Mouse (Mus musculus) testis, adult 10 weeks (tissue): ENCODE data around the gene Oxct2b. TPM values are rescaled to one million over a fixed set of nuclear protein-coding genes. Genes with fewer than 3 reads are reported as not detected.

Experiments used
- polyA plus RNA-seq: library from polyadenylated mRNA; stranded (reverse); fragments of 350-450 nt; fragmentation: Illumina TruSeq; extraction: RNeasy Lipid Tissue Mini Kit (QIAGEN cat#74804); gene quantifications from one replicate; pipeline ENCODE4 v1.2.3, GENCODE M21; 2014; ENCODE audit warnings: low read depth, low replicate concordance

Oxct2b gene
- polyA plus RNA-seq: 7.1 TPM

DNA sequence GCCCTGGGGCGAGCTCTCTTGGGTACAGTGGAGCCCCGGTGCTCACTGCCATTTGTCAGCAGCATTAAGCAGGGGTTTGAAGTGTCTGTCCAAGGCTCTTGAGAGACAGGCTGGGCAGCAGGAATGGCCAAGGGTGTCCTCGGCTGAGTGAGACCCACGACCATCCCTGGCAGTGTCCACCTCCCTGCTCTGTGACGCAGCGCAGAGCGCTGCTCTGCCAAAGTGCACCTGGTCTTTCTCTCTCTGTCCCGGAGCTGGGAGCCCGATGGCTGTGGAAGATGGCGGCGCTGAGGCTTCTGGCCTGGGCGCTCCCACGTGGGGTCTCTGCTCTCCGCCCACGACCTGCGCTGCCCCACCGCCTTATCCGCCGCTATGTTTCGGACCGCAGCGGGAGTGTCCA lies at the start of gene Oxct2b:
Gene Oxct2b (plus strand): TSS at position 256 of the 400 bp plus-strand sequence.

DNA sequence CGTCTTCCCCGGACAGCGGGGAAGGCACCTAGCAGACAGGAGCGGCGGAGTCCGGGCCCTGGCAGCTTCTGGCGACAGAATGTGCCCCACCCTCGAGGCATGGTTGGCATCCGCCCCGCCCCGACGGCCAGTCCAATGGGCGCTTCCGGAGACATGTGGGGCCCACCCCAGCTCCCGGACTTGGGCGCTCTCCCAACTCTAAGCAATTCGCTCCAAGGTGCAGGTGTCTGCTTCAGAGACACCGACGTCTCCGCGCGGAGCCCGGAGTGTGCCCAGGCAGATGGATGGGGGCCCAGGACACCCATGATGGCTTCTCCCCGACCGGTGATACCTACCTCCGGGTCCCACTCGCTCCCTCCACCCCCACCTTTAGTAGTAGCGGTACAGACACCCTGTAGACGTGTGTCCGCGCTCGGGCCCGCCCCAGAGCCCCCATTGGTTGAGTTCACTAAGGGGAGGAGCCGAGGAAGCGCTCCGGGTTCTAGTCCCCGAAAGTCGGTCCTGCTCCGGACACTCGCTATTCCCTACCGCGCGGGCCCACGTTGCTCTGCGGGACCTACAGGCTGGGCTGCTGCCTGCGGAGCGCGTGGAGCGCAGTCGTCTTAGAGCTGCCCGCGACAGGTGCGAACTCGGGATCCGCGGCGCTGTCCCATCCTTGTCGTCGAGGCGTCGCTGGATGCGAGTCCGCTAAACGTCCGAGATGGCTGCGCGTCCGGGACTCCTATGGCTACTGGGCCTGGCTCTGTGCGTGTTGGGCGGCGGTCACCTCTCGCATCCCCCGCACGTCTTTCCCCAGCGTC lies 11.2 kb upstream of the Oxct2b start, which contains the start of gene Bmp8b:
Gene Bmp8b (plus strand): TSS at position 515 of the 800 bp plus-strand sequence.

DNA sequence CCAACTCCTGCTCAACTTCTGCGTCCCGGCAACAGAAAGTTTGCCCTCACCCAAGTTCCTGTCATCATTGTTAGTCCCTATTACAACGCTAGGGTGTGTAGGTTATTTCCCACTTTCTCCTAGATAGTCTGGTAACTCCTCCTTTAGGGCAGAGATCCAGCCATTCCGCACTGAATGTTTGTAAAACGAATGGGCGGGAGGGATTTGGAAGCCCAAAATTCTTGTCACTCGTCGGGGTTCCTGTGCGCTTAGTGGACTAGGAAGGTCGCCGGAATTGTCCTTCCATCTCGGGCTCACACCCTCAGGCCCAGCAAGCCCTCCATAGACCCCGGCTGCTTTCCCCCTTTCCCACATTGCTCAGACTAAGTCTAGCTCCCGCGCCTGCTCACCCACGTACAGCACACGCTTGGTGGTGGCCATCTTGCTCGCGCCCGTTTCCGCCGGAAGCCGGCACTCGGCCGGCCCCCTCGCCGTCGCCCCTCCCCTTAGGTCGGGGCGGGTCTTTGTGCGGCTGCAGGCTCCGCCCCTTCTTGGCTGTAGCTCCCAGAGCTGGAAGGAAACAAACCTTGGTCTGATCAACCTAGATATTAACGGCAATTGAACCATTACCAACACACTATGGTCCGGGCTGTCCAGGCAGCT lies 23.6 kb downstream of the Oxct2b start, which contains the start of gene Ppie:
Gene Ppie (minus strand): TSS at position 439 of the 642 bp plus-strand sequence.

Other genes with a start within 250 kb of the Oxct2b start
- gene Cap1, start 230.2 kb upstream of the Oxct2b start, polyA plus RNA-seq: 55.2 TPM
- gene Mfsd2a, start 155.1 kb upstream of the Oxct2b start, polyA plus RNA-seq: 0.39 TPM
- gene Mycl, start 120.6 kb upstream of the Oxct2b start, polyA plus RNA-seq: 0.11 TPM
- gene Trit1, start 99.7 kb upstream of the Oxct2b start, polyA plus RNA-seq: 8.9 TPM
- gene Bmp8b, start 11.1 kb upstream of the Oxct2b start, polyA plus RNA-seq: 1.1 TPM
- 11.0 TPM for gene Ppie, start 23.7 kb downstream of the Oxct2b start, polyA plus RNA-seq
- 4.0 TPM for gene Hpcal4, start 67.0 kb downstream of the Oxct2b start, polyA plus RNA-seq
- not detected for gene Nt5c1a, start 85.2 kb downstream of the Oxct2b start, polyA plus RNA-seq
- 0.48 TPM for gene Heyl, start 117.3 kb downstream of the Oxct2b start, polyA plus RNA-seq
- 4.1 TPM for gene Pabpc4, start 146.1 kb downstream of the Oxct2b start, polyA plus RNA-seq
- gene Oxct2a, start 207.4 kb downstream of the Oxct2b start, polyA plus RNA-seq: 4.8 TPM
- 0.73 TPM for gene Bmp8a, start 227.0 kb downstream of the Oxct2b start, polyA plus RNA-seq